Mouse (Mus musculus): ENCODE measurements around the gene Thumpd2.

DNA sequence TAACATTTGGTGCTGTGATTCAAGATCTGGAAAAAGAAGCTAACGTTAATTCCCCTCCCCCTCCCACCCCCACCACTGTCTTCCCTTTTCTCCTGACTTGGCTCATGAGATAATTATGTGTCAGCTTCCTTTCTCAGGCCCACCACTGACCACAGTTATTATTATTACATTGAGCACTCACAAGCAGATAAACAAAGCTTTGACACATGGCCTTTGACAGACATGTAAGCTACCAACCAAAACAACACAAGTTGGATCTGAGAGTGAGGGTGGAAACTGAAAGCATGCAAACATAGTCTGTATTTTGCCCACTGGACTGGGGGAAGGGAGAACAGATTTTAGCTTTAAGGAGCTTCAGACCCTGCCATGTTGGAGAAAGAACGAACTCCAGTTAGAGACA is 67.7 kb downstream of the Thumpd2 start:
- TF ChIP-seq POLR2A (IDR thresholded peaks at IDR 0.05; ENCODE audit: control insufficient read depth, extremely low read depth, insufficient read depth, low read length, poor library complexity): no peak
- TF ChIP-seq CTCF (IDR thresholded peaks at IDR 0.05; ENCODE audit: borderline replicate concordance, control insufficient read depth, extremely low read depth, insufficient read depth, low read length, poor library complexity): no peak
